Mouse (Mus musculus) neutrophil, adult 59 days (primary cell): Measurements from ENCODE around the gene Zfp28. TPM values are rescaled to one million over a fixed set of nuclear protein-coding genes. Genes with fewer than 3 reads are reported as not detected.

ENCODE experiments used
- total RNA-seq, 2 experiments: library from RNA; stranded (reverse); gene quantifications; 1 replicate in 1 of 2; 2 replicates in 1 of 2; pipeline ENCODE4 v1.2.4; 2023

Zfp28 gene
- 1 to 10 TPM; 1.4 to 2.2 TPM for total RNA-seq

GRCm38 (mm10) chr7:6383044-6383455 is at the start of gene Zfp28:
Zfp28 (plus strand) TSS chr7:6383295.

GRCm38 (mm10) chr7:6343501-6344071 is 39.5 kb upstream of the Zfp28 start, which contains the start of gene Gm3854:
Gm3854 (plus strand) TSS chr7:6343759.

GRCm38 (mm10) chr7:6363047-6363488 is 20.0 kb upstream of the Zfp28 start, which contains the start of gene Zfp78:
Zfp78 (plus strand) TSS chr7:6363280.

GRCm38 (mm10) chr7:6397996-6398975 is 15.2 kb downstream of the Zfp28 start, which contains the start of gene Smim17:
Smim17 (plus strand) TSS chr7:6398715.

GRCm38 (mm10) chr7:6410043-6410442 is 26.9 kb downstream of the Zfp28 start, which contains the start of gene Gm20715:
Gm20715 (plus strand) TSS chr7:6410277.

GRCm38 (mm10) chr7:6438388-6438787 is 55.3 kb downstream of the Zfp28 start, which contains the start of gene Olfr1344:
Olfr1344 (plus strand) TSS chr7:6438688.

Other genes starting within 250 kb of the Zfp28 start
- gene Zfp787, start 227.3 kb upstream of the Zfp28 start, total RNA-seq = 10 to 100 TPM; 28.5 to 31.3 TPM
- 10 to 100 TPM in 1 of 2 experiments, 1 to 10 TPM in 1; 6.2 to 10.2 TPM for gene Zfp444, start 211.1 kb upstream of the Zfp28 start, total RNA-seq
- gene Galp, start 186.2 kb upstream of the Zfp28 start, total RNA-seq = not detected
- gene Zscan5b, start 161.0 kb upstream of the Zfp28 start, total RNA-seq = not detected
- gene Epp13, start 130.6 kb upstream of the Zfp28 start, total RNA-seq = not detected
- gene Zfp667, start 96.7 kb upstream of the Zfp28 start, total RNA-seq = under 1 TPM; 0.24 to 0.35 TPM
- gene Zfp583, start 52.0 kb upstream of the Zfp28 start, total RNA-seq = under 1 TPM; 0.60 to 0.73 TPM
- gene Gm3854, start 39.5 kb upstream of the Zfp28 start, total RNA-seq = under 1 TPM in 1 of 2 experiments, not detected in 1; 0.11 TPM
- gene Zfp78, start 20.0 kb upstream of the Zfp28 start, total RNA-seq = 1 to 10 TPM in 1 of 2 experiments, under 1 TPM in 1; 0.88 to 1.2 TPM
- not detected for gene Smim17, start 15.4 kb downstream of the Zfp28 start, total RNA-seq
- not detected for gene Gm20715, start 27.0 kb downstream of the Zfp28 start, total RNA-seq
- gene Olfr1344, start 55.4 kb downstream of the Zfp28 start, total RNA-seq = not detected
- gene Olfr1336, start 72.9 kb downstream of the Zfp28 start, total RNA-seq = under 1 TPM in 1 of 2 experiments, not detected in 1; 0.04 TPM
- gene Olfr1346, start 83.8 kb downstream of the Zfp28 start, total RNA-seq = not detected
- gene Olfr5, start 103.6 kb downstream of the Zfp28 start, total RNA-seq = not detected
- gene Olfr1347, start 116.5 kb downstream of the Zfp28 start, total RNA-seq = not detected
- not detected for gene Olfr1348, start 125.5 kb downstream of the Zfp28 start, total RNA-seq
- not detected for gene Olfr1349, start 139.7 kb downstream of the Zfp28 start, total RNA-seq
- gene Olfr1350, start 181.5 kb downstream of the Zfp28 start, total RNA-seq = not detected